Mouse (Mus musculus) myocyte (in vitro differentiated cells): Measurements from ENCODE around the gene Fam214b. TPM values are rescaled to one million over a fixed set of nuclear protein-coding genes. Genes with fewer than 3 reads are reported as not detected.
A peak's percentile ranks its signal among the peaks of the same experiment; 100 is the strongest.

Source experiments
- H3K27me3 ChIP-seq: one replicate; pipeline ENCODE4 v1.6.1; 2011; ENCODE audit not compliant: control insufficient read depth, insufficient read depth, insufficient read length
- H3K36me3 ChIP-seq: one replicate; pipeline ENCODE4 v1.6.1; 2011; ENCODE audit not compliant: control insufficient read depth, insufficient read depth
- H3K4me2 ChIP-seq: one replicate; pipeline ENCODE4 v1.6.1; 2011; ENCODE audit warnings: low read depth, control low read depth
- H3K4me3 ChIP-seq: one replicate; pipeline ENCODE4 v1.5.1; 2011; ENCODE audit warnings: mild to moderate bottlenecking, control low read depth, moderate library complexity
- H3K79me2 ChIP-seq: one replicate; pipeline ENCODE4 v1.6.1; 2011; ENCODE audit not compliant: control insufficient read depth, insufficient read depth
- H3ac ChIP-seq: one replicate; pipeline ENCODE4 v1.6.1; 2011; ENCODE audit not compliant: control insufficient read depth, insufficient read length
- CEBPB ChIP-seq: IDR thresholded peaks from 2 replicates; pipeline ENCODE4 v1.6.1; 2011; ENCODE audit warnings: mild to moderate bottlenecking, moderate library complexity; ENCODE audit not compliant: poor library complexity, insufficient read depth, severe bottlenecking
- E2F4 ChIP-seq: IDR thresholded peaks from one replicate; pipeline ENCODE4 v1.6.1; 2011; ENCODE audit warnings: mild to moderate bottlenecking, control low read depth, moderate library complexity; ENCODE audit not compliant: insufficient read depth
- MAX ChIP-seq: IDR thresholded peaks from one replicate; pipeline ENCODE4 v1.6.1; 2011; ENCODE audit warnings: low read depth, mild to moderate bottlenecking, control low read depth
- MYOD1 ChIP-seq, 3 experiments: IDR thresholded peaks; one replicate each; pipeline ENCODE4 v1.6.1; 2011; ENCODE audit warnings: control low read depth in 2 of 3, low read depth in 2 of 3, mild to moderate bottlenecking in 2 of 3, moderate library complexity in 1 of 3; ENCODE audit not compliant: insufficient read length in 2 of 3, control insufficient read depth in 1 of 3
- MYOG ChIP-seq, 3 experiments: IDR thresholded peaks; one replicate each; pipeline ENCODE4 v1.6.1; 2011; ENCODE audit warnings: control low read depth in 2 of 3, low read depth in 2 of 3, mild to moderate bottlenecking in 2 of 3; ENCODE audit not compliant: insufficient read length in 2 of 3, control insufficient read depth in 1 of 3, insufficient read depth in 1 of 3
- POLR2A ChIP-seq: IDR thresholded peaks from one replicate; pipeline ENCODE4 v1.6.1; 2011; ENCODE audit warnings: low read depth, mild to moderate bottlenecking, control low read depth, moderate library complexity; ENCODE audit not compliant: insufficient read length
- POLR2AphosphoS2 ChIP-seq: IDR thresholded peaks from one replicate; pipeline ENCODE4 v1.6.1; 2011; ENCODE audit warnings: low read depth, control low read depth; ENCODE audit not compliant: insufficient read length
- REST ChIP-seq: IDR thresholded peaks from one replicate; pipeline ENCODE4 v1.6.1; 2011; ENCODE audit warnings: mild to moderate bottlenecking, control low read depth, moderate library complexity; ENCODE audit not compliant: insufficient read depth, insufficient read length
- SRF ChIP-seq: IDR thresholded peaks from one replicate; pipeline ENCODE4 v1.6.1; 2011; ENCODE audit warnings: low read depth; ENCODE audit not compliant: control insufficient read depth, insufficient read length
- TCF12 ChIP-seq: IDR thresholded peaks from one replicate; pipeline ENCODE4 v1.6.1; 2011; ENCODE audit warnings: mild to moderate bottlenecking, control low read depth; ENCODE audit not compliant: poor library complexity, insufficient read depth, severe bottlenecking
- TCF3 ChIP-seq: IDR thresholded peaks from one replicate; pipeline ENCODE4 v1.6.1; 2011; ENCODE audit warnings: low read depth, control low read depth; ENCODE audit not compliant: insufficient read length
- USF1 ChIP-seq: IDR thresholded peaks from one replicate; pipeline ENCODE4 v1.6.1; 2011; ENCODE audit warnings: low read depth, mild to moderate bottlenecking, control low read depth, moderate library complexity
- polyA plus RNA-seq: library from polyadenylated mRNA; unstranded; fragments of >200 nt; fragmentation: generic; extraction: Trizol; gene quantifications from one replicate; pipeline ENCODE4 v1.2.1, GENCODE M21; 2012; ENCODE audit warnings: missing spikeins

Gene Fam214b
- polyA plus RNA-seq, 1 experiment = 35.3 TPM

DNA sequence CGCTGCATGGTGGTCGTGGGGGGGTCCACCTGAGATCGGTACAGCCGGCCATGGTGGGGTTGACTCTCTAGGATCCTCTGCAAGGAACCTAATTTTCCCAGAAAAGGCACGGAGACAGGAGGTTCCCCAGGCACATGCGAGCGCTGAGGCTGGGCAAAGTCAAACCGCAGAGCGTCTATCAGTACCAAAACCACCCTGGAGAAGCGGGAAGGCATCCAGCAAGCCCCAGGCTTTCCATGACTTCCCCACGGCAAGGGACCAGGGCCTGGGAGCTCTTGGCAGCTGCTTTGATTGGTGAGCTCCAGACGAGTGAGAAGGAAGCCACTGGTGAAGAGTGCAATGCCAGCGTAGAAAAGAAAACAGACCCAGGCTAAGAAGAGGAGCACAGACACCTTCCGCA, 21.3 kb downstream of the Fam214b start:
- peak overlapping the region; percentile 95 for H3K4me2 ChIP-seq
- TF ChIP-seq SRF (no peak), CEBPB (no peak), MYOD1 (IDR thresholded peaks at IDR 0.05; ENCODE audit: control insufficient read depth in 1 of 3, insufficient read length in 2 of 3, low read depth in 2 of 3) (no peak), MYOG (IDR thresholded peaks at IDR 0.05; ENCODE audit: control insufficient read depth in 1 of 3, insufficient read depth in 1 of 3, insufficient read length in 2 of 3, low read depth in 2 of 3) (no peak), TCF12 (no peak), USF1 (no peak), POLR2A (no peak), REST (no peak), TCF3 (no peak), E2F4 (no peak), MAX (no peak), POLR2AphosphoS2 (no peak)
- no peak overlapping the region for H3ac ChIP-seq
- peak overlapping the region; percentile 32 for H3K4me3 ChIP-seq
- no peaks in the 10 kb centered on the region for H3K27me3 ChIP-seq
- no peaks in the 10 kb centered on the region for H3K79me2 ChIP-seq
- H3K36me3 ChIP-seq = no peaks in the 10 kb centered on the region

DNA sequence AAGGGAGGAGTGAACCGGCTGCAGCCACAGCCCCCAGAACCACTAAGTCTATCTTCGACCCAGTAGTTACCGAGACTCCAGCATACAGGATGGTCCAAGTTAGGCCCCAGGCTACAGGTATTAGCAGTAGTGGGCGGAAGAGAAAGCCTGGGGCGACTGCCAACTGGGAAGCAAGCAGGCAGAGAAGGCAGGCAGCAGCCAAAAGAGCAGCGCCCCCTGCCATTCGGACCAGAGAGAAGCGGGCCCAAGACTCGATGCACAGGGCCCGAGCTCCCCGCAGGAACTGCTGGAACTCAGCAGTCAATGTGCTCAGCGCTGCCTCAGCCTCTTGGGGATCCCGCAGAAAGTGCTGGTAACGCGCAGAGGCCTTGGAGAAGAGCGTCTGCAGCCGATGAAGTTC, 24.7 kb downstream of the Fam214b start:
- Histone ChIP-seq H3K4me2 (no peak overlapping the region), H3K27me3 (no peaks in the 10 kb centered on the region), H3K4me3 (no peak overlapping the region), H3K36me3 (no peaks in the 10 kb centered on the region), H3ac (no peak overlapping the region), H3K79me2 (no peaks in the 10 kb centered on the region)
- no peak for TF ChIP-seq MAX
- no peak for TF ChIP-seq SRF
- no peak for TF ChIP-seq MYOG (IDR thresholded peaks at IDR 0.05; ENCODE audit: control insufficient read depth in 1 of 3, insufficient read depth in 1 of 3, insufficient read length in 2 of 3, low read depth in 2 of 3)
- no peak for TF ChIP-seq POLR2AphosphoS2
- no peak for TF ChIP-seq TCF3
- no peak for TF ChIP-seq MYOD1 (IDR thresholded peaks at IDR 0.05; ENCODE audit: control insufficient read depth in 1 of 3, insufficient read length in 2 of 3, low read depth in 2 of 3)
- no peak for TF ChIP-seq E2F4
- no peak for TF ChIP-seq USF1
- no peak for TF ChIP-seq REST
- TF ChIP-seq CEBPB = no peak
- no peak for TF ChIP-seq POLR2A
- no peak for TF ChIP-seq TCF12

- Histone ChIP-seq H3ac (no peak overlapping the region), H3K36me3 (no peaks in the 10 kb centered on the region), H3K4me3 (no peak overlapping the region), H3K27me3 (no peaks in the 10 kb centered on the region), H3K79me2 (no peaks in the 10 kb centered on the region), H3K4me2 (no peak overlapping the region)
- TF ChIP-seq MYOG (IDR thresholded peaks at IDR 0.05; ENCODE audit: control insufficient read depth in 1 of 3, insufficient read depth in 1 of 3, insufficient read length in 2 of 3, low read depth in 2 of 3) = no peak
- TF ChIP-seq REST = no peak
- TF ChIP-seq CEBPB = no peak
- no peak for TF ChIP-seq POLR2A
- no peak for TF ChIP-seq MAX
- no peak for TF ChIP-seq MYOD1 (IDR thresholded peaks at IDR 0.05; ENCODE audit: control insufficient read depth in 1 of 3, insufficient read length in 2 of 3, low read depth in 2 of 3)
- no peak for TF ChIP-seq TCF3
- TF ChIP-seq USF1 = no peak
- TF ChIP-seq E2F4 = no peak
- TF ChIP-seq SRF = no peak
- no peak for TF ChIP-seq TCF12
- TF ChIP-seq POLR2AphosphoS2 = no peak
Observed at GRCm38 (mm10) chr4:43020876-43021275, 25.1 kb downstream of the Fam214b start.

DNA sequence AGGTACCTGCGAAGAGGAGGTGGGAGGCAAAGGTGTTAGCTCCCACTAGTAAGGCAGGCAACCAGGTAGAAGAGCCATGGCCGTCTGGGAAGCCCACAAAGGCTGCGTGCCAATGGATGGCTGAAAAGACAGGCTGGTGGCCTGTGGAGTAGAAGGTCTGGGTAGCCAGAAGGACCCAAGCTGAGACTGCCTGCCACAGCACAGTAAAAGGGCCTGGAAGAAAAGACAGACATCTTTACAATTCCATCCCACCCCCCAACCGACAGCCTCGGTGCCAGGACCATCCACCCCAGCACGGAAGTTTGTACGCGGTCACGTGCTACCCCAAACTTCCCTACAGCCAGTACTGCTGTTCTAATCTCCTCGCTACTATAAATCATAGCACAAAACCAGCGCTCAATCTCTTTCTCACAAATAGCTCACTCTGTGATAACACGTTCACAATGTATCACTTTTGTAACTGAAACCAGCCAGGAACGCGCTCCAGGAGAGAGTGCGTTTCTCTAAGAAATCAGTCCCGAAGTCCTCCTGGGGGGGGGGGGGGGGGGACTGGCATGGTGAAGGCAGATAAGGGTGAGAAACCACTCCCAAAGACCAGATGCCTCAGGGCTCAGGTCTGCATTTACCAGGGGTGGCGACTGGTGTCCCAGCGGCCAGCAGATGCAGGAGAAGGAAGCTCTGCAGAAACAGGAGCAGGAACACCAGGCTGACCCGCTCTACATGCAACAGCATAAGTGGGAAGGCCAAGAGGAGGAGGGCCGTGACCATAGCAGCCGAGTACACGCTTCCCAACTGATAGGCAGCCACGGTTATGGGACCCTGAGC, 26.2 kb downstream of the Fam214b start:
- TF ChIP-seq MYOG (IDR thresholded peaks at IDR 0.05; ENCODE audit: control insufficient read depth in 1 of 3, insufficient read depth in 1 of 3, insufficient read length in 2 of 3, low read depth in 2 of 3) = no peak
- no peak overlapping the region for H3ac ChIP-seq
- H3K79me2 ChIP-seq = no peaks in the 10 kb centered on the region
- no peak overlapping the region for H3K4me2 ChIP-seq
- no peaks in the 10 kb centered on the region for H3K27me3 ChIP-seq
- H3K36me3 ChIP-seq = no peaks in the 10 kb centered on the region
- no peak overlapping the region for H3K4me3 ChIP-seq
